Mouse (Mus musculus): ENCODE measurements around the gene Zfp526.

The Zfp526 gene

GRCm38 (mm10) chr7:25269029-25269428 is 47.8 kb downstream of the Zfp526 start:
- DNase-seq: no peak

GRCm38 (mm10) chr7:25269545-25270271 is 48.5 kb downstream of the Zfp526 start:
- DNase-seq: no peak

GRCm38 (mm10) chr7:25270652-25271633 is 49.7 kb downstream of the Zfp526 start:
- no peak for DNase-seq

GRCm38 (mm10) chr7:25271651-25272444 is 50.6 kb downstream of the Zfp526 start:
- no peak for DNase-seq

DNA sequence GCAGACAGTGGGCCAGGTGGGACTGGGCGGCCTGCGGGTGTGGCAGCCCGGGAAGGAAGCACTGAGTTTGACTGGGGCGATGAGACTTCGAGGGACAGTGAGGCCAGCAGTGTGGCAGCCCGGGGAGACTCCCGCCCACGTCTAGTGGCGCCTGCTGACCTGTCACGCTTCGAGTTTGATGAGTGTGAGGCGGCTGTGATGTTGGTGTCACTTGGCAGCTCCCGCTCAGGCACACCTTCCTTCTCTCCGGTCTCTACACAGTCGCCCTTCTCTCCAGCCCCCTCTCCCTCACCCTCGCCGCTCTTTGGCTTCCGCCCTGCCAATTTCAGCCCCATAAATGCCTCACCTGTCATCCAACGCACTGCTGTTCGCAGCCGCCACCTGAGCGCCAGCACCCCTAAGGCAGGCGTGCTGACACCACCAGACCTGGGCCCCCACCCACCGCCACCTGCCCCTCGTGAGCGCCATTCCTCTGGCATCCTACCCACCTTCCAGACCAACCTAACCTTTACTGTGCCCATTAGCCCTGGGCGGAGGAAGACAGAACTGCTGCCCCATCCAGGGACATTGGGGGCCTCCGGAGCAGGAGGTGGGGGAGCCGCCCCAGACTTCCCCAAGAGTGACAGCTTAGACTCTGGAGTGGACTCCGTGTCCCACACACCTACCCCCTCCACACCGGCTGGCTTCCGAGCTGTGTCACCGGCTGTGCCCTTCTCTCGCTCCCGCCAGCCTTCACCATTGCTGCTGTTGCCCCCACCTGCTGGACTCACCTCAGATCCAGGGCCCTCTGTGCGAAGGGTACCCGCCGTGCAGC is 51.4 kb downstream of the Zfp526 start:
- DNase-seq: no peak

GRCm38 (mm10) chr7:25273259-25274241 is 52.3 kb downstream of the Zfp526 start:
- no peak for DNase-seq

- no peak for DNase-seq
These were observed 53.3 kb downstream of the Zfp526 start for GRCm38 (mm10) chr7:25274571-25274970.

- DNase-seq: no peak
These were observed 53.8 kb downstream of the Zfp526 start for GRCm38 (mm10) chr7:25274996-25275395.

- no peak for DNase-seq
These were observed 54.5 kb downstream of the Zfp526 start for GRCm38 (mm10) chr7:25275555-25276298.
